Mouse (Mus musculus): ENCODE results near the gene D930007J09Rik. TPM values are rescaled to one million over a fixed set of nuclear protein-coding genes. Genes with fewer than 3 reads are reported as not detected.

D930007J09Rik gene
- total and polyA plus RNA-seq, 2 experiments from 2014 or later, result not detected

GRCm38 (mm10) chr13:32763141-32763540, 39.5 kb downstream of the D930007J09Rik start:
- no peak for ATAC-seq (ENCODE audit: low FRiP score)
- peaks cover 5% of the 10 kb centered on the region; the same call in 1 of the 2 replicates for H3K4me1 ChIP-seq (ENCODE audit: insufficient read depth, low read length)
- WGBS, result 82% methylated on average over 3 of the region's 3 CpGs

DNA sequence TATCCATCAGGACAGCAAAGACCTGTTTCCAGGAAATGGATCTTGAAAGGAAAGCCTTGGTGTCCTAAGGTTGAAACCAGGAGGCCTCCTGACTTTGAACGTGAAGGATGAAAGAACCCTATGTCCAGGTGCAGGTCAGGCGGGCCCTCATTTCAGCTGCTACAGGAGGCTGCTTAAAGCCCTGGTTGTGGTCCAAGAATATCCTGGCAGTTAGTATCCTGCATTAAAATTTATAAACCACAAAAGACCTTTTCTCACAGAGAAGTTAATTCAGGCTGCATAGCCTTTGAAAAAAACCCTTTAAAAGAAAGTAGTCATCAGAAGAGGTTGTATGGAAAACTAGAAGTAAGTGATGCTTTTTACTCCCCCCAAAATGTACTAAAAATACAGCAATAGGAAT, 41.9 kb downstream of the D930007J09Rik start:
- 73% methylated on average over 2 of the region's 2 CpGs for WGBS
- no peak for TF ChIP-seq CTCF (IDR thresholded peaks at IDR 0.05)

More at GRCm38 (mm10) chr13:32763141-32763540, 39.5 kb downstream of the D930007J09Rik start:
- Histone ChIP-seq H3K4me3 (ENCODE audit: low read depth, low read length) (no peak overlapping the region), H3K27me3 (ENCODE audit: insufficient read depth, low read length) (no peaks in the 10 kb centered on the region), H3K4me2 (ENCODE audit: low read depth, low read length, poor library complexity, severe bottlenecking) (no peak overlapping the region), H3K27ac (ENCODE audit: low read depth, low read length) (no peak overlapping the region), H3K9me3 (ENCODE audit: low read length) (no peaks in the 10 kb centered on the region), H3K36me3 (ENCODE audit: insufficient read depth, low read length) (no peaks in the 10 kb centered on the region), H3K9ac (replicated peaks; ENCODE audit: low read length, poor library complexity, severe bottlenecking) (no peak overlapping the region)
- no peak for TF ChIP-seq CTCF (IDR thresholded peaks at IDR 0.05)
- DNase-seq (ENCODE audit: low spot score), result no peak

GRCm38 (mm10) chr13:32759036-32759435, 43.6 kb downstream of the D930007J09Rik start:
- TF ChIP-seq CTCF (IDR thresholded peaks at IDR 0.05), result no peak
- ATAC-seq (ENCODE audit: low FRiP score) (peak; percentile 67), DNase-seq (ENCODE audit: low spot score) (peak; percentile 60)
- Histone ChIP-seq H3K27me3 (ENCODE audit: insufficient read depth, low read length) (no peaks in the 10 kb centered on the region), H3K4me3 (ENCODE audit: low read depth, low read length) (no peak overlapping the region), H3K4me2 (ENCODE audit: low read depth, low read length, poor library complexity, severe bottlenecking) (no peak overlapping the region), H3K9ac (replicated peaks; ENCODE audit: low read length, poor library complexity, severe bottlenecking) (no peak overlapping the region), H3K4me1 (ENCODE audit: insufficient read depth, low read length) (peaks cover 5% of the 10 kb centered on the region; the same call in 1 of the 2 replicates), H3K9me3 (ENCODE audit: low read length) (no peaks in the 10 kb centered on the region), H3K36me3 (ENCODE audit: insufficient read depth, low read length) (no peaks in the 10 kb centered on the region), H3K27ac (ENCODE audit: low read depth, low read length) (peak overlapping the region; percentile 43; the same call in 1 of the 2 replicates)
- WGBS, result 5% methylated on average over 4 of the region's 4 CpGs

More for the DNA sequence above, 41.9 kb downstream of the D930007J09Rik start:
- no peaks in the 10 kb centered on the region for H3K36me3 ChIP-seq (ENCODE audit: insufficient read depth, low read length)
- DNase-seq (ENCODE audit: low spot score) (no peak), ATAC-seq (ENCODE audit: low FRiP score) (no peak)
- no peaks in the 10 kb centered on the region for H3K27me3 ChIP-seq (ENCODE audit: insufficient read depth, low read length)
- no peak overlapping the region for H3K9ac ChIP-seq (replicated peaks; ENCODE audit: low read length, poor library complexity, severe bottlenecking)
- H3K4me2 ChIP-seq (ENCODE audit: low read depth, low read length, poor library complexity, severe bottlenecking), result no peak overlapping the region
- no peak overlapping the region for H3K27ac ChIP-seq (ENCODE audit: low read depth, low read length)
- no peak overlapping the region for H3K4me3 ChIP-seq (ENCODE audit: low read depth, low read length)
- no peaks in the 10 kb centered on the region for H3K9me3 ChIP-seq (ENCODE audit: low read length)
- peaks cover 5% of the 10 kb centered on the region; the same call in 1 of the 2 replicates for H3K4me1 ChIP-seq (ENCODE audit: insufficient read depth, low read length)

Other genes starting within 250 kb of the D930007J09Rik start
- gene Mylk4, start 18.9 kb downstream of the D930007J09Rik start, total RNA-seq (2014; rRNA removed), result 0.14 TPM in 1 of 2 replicates, not detected in the other
- gene Mylk4, start 18.9 kb downstream of the D930007J09Rik start, polyA plus RNA-seq (2015; fragmentation: Nextera tagmentation; extraction: Ambion mirVana), result 0.05 and 0.31 TPM in 2 replicates
- gene Wrnip1, start 811 bp downstream of the D930007J09Rik start, total RNA-seq (2014; rRNA removed), result 73.8 and 84.0 TPM in 2 replicates
- gene Wrnip1, start 811 bp downstream of the D930007J09Rik start, polyA plus RNA-seq (2015; fragmentation: Nextera tagmentation; extraction: Ambion mirVana), result 31.2 and 33.6 TPM in 2 replicates
- 2.0 and 4.3 TPM in 2 replicates for gene Serpinb1a, start 48.3 kb upstream of the D930007J09Rik start, total RNA-seq (2014; rRNA removed)
- gene Serpinb1a, start 48.3 kb upstream of the D930007J09Rik start, polyA plus RNA-seq (2015; fragmentation: Nextera tagmentation; extraction: Ambion mirVana), result 4.3 and 4.9 TPM in 2 replicates
- 0.82 TPM in 1 of 2 replicates, not detected in the other for gene Serpinb1c, start 95.4 kb upstream of the D930007J09Rik start, total RNA-seq (2014; rRNA removed)
- gene Serpinb1c, start 95.4 kb upstream of the D930007J09Rik start, polyA plus RNA-seq (2015; fragmentation: Nextera tagmentation; extraction: Ambion mirVana), result not detected in 2 replicates
- 1.4 and 3.1 TPM in 2 replicates for gene Serpinb6b, start 162.4 kb upstream of the D930007J09Rik start, total RNA-seq (2014; rRNA removed)
- gene Serpinb6b, start 162.4 kb upstream of the D930007J09Rik start, polyA plus RNA-seq (2015; fragmentation: Nextera tagmentation; extraction: Ambion mirVana), result 2.5 and 3.1 TPM in 2 replicates
- gene Serpinb9, start 200.4 kb upstream of the D930007J09Rik start, total RNA-seq (2014; rRNA removed), result 1.6 and 3.2 TPM in 2 replicates
- 2.9 and 3.0 TPM in 2 replicates for gene Serpinb9, start 200.4 kb upstream of the D930007J09Rik start, polyA plus RNA-seq (2015; fragmentation: Nextera tagmentation; extraction: Ambion mirVana)
- gene Serpinb9b, start 224.6 kb upstream of the D930007J09Rik start, total RNA-seq (2014; rRNA removed), result 0.66 TPM in 1 of 2 replicates, not detected in the other
- gene Serpinb9b, start 224.6 kb upstream of the D930007J09Rik start, polyA plus RNA-seq (2015; fragmentation: Nextera tagmentation; extraction: Ambion mirVana), result 0.20 and 0.36 TPM in 2 replicates

Measured in midbrain, postnatal 0 days (tissue).